Mouse (Mus musculus) heart, embryonic 11.5 days (tissue): ENCODE measurements at regions not wholly inside any gene's neighbourhood (a gene's known extent, or its start where the extent isn't known, plus 50 kb on each side); places are given as distances from the start of the nearest gene placed in this dataset.

Experiments used
- ATAC-seq: fragments of 200-750 bp; cut with Nextera tagmentation; replicated peaks from 2 replicates; pipeline ENCODE4 v1.8.0; 2017; ENCODE audit warnings: moderate library complexity; ENCODE audit not compliant: insufficient number of reproducible peaks, low FRiP score, low TSS enrichment
- H3K27ac ChIP-seq: fragments of 300-500 bp; sonication (generic); 2 replicates; pipeline ENCODE4 v1.5.1; 2014; ENCODE audit warnings: mild to moderate bottlenecking, low read depth, low read length
- H3K27me3 ChIP-seq: fragments of 300-500 bp; sonication (generic); 2 replicates; pipeline ENCODE4 v1.6.1; 2014; ENCODE audit warnings: mild to moderate bottlenecking, low read length, mixed read lengths; ENCODE audit not compliant: control insufficient read depth, insufficient read depth
- H3K36me3 ChIP-seq: fragments of 300-500 bp; sonication (generic); 2 replicates; pipeline ENCODE4 v1.6.1; 2014; ENCODE audit warnings: mild to moderate bottlenecking, low read length, moderate library complexity, mixed read lengths; ENCODE audit not compliant: control insufficient read depth, insufficient read depth
- H3K4me1 ChIP-seq: fragments of 300-500 bp; sonication (generic); 2 replicates; pipeline ENCODE4 v1.6.1; 2014; ENCODE audit warnings: low read length; ENCODE audit not compliant: control insufficient read depth, insufficient read depth
- H3K4me2 ChIP-seq: fragments of 300-500 bp; sonication (generic); 2 replicates; pipeline ENCODE4 v1.6.1; 2014; ENCODE audit warnings: mild to moderate bottlenecking, moderate library complexity
- H3K4me3 ChIP-seq: fragments of 300-500 bp; sonication (generic); 2 replicates; pipeline ENCODE4 v1.5.1; 2014; ENCODE audit warnings: low read depth, low read length
- H3K9ac ChIP-seq: fragments of 300-500 bp; sonication (generic); 2 replicates; pipeline ENCODE4 v1.6.1; 2014; ENCODE audit warnings: mild to moderate bottlenecking, low read depth, low read length, moderate library complexity
- H3K9me3 ChIP-seq: fragments of 300-500 bp; sonication (generic); replicated peaks from 2 replicates; pipeline ENCODE4 v1.6.1; 2016; ENCODE audit warnings: low read length; ENCODE audit not compliant: control insufficient read depth
- WGBS: fragments of 180-500 bp; shearing (Covaris S2); extraction: QIAGEN DNeasy Blood & Tissue Kit; methylation state at CpG from one replicate; pipeline ENCODE4 v1.1.7; 2014; ENCODE audit not compliant: insufficient replicate concordance; 5-methylcytosine and 5-hydroxymethylcytosine counted together

GRCm38 (mm10) chr14:99687062-99687806 is 388.7 kb downstream of the Klf5 start:
- Histone ChIP-seq H3K27me3 (no peaks in the 10 kb centered on the region), H3K4me1 (no peaks in the 10 kb centered on the region), H3K9ac (no peak overlapping the region), H3K4me3 (no peak overlapping the region), H3K9me3 (no peaks in the 10 kb centered on the region), H3K36me3 (no peaks in the 10 kb centered on the region), H3K27ac (no peak overlapping the region), H3K4me2 (no peak overlapping the region)
- WGBS = 83% methylated on average over 8 of the region's 8 CpGs
- no peak for ATAC-seq

- Histone ChIP-seq H3K4me2 (no peak overlapping the region), H3K4me1 (no peaks in the 10 kb centered on the region), H3K27ac (no peak overlapping the region), H3K4me3 (no peak overlapping the region), H3K27me3 (no peaks in the 10 kb centered on the region), H3K36me3 (no peaks in the 10 kb centered on the region), H3K9ac (no peak overlapping the region), H3K9me3 (no peaks in the 10 kb centered on the region)
- no peak for ATAC-seq
- 83% methylated on average over 4 of the region's 4 CpGs for WGBS
Measured at GRCm38 (mm10) chr14:99688415-99688814, 389.9 kb downstream of the Klf5 start.

- Histone ChIP-seq H3K4me1 (no peaks in the 10 kb centered on the region), H3K4me3 (no peak overlapping the region), H3K9ac (no peak overlapping the region), H3K27ac (no peak overlapping the region), H3K27me3 (no peaks in the 10 kb centered on the region), H3K36me3 (no peaks in the 10 kb centered on the region), H3K4me2 (no peak overlapping the region), H3K9me3 (no peaks in the 10 kb centered on the region)
- no peak for ATAC-seq
- 85% methylated on average over 7 of the region's 7 CpGs for WGBS
Measured at GRCm38 (mm10) chr14:99696301-99696700, 397.8 kb downstream of the Klf5 start.

- Histone ChIP-seq H3K4me2 (no peak overlapping the region), H3K9me3 (no peaks in the 10 kb centered on the region), H3K9ac (no peak overlapping the region), H3K4me1 (no peaks in the 10 kb centered on the region), H3K4me3 (no peak overlapping the region), H3K27ac (no peak overlapping the region), H3K27me3 (no peaks in the 10 kb centered on the region), H3K36me3 (no peaks in the 10 kb centered on the region)
- WGBS = 63% methylated on average over 2 of the region's 2 CpGs
- ATAC-seq = no peak
Measured at GRCm38 (mm10) chr14:99699545-99699944, 401.1 kb downstream of the Klf5 start.

- Histone ChIP-seq H3K36me3 (no peaks in the 10 kb centered on the region), H3K27me3 (no peaks in the 10 kb centered on the region), H3K4me1 (no peaks in the 10 kb centered on the region), H3K4me3 (no peak overlapping the region), H3K4me2 (no peak overlapping the region), H3K9ac (no peak overlapping the region), H3K27ac (no peak overlapping the region), H3K9me3 (no peaks in the 10 kb centered on the region)
- ATAC-seq = no peak
- 72% methylated on average over 10 of the region's 10 CpGs for WGBS
Measured at GRCm38 (mm10) chr14:99706004-99706403, 407.5 kb downstream of the Klf5 start.

GRCm38 (mm10) chr14:99708066-99708465 is 409.6 kb downstream of the Klf5 start:
- Histone ChIP-seq H3K27ac (no peak overlapping the region), H3K27me3 (no peaks in the 10 kb centered on the region), H3K4me2 (no peak overlapping the region), H3K9me3 (no peaks in the 10 kb centered on the region), H3K4me1 (no peaks in the 10 kb centered on the region), H3K4me3 (no peak overlapping the region), H3K36me3 (no peaks in the 10 kb centered on the region), H3K9ac (no peak overlapping the region)
- ATAC-seq = no peak
- WGBS = 72% methylated on average over 2 of the region's 2 CpGs

- ATAC-seq = no peak
- WGBS = 45% methylated on average over 2 of the region's 2 CpGs
- H3K27ac ChIP-seq = no peak overlapping the region
Measured at GRCm38 (mm10) chr14:99709764-99710163, 411.3 kb downstream of the Klf5 start.

GRCm38 (mm10) chr14:99710656-99711177 is 412.2 kb downstream of the Klf5 start:
- H3K36me3 ChIP-seq = no peaks in the 10 kb centered on the region
- no peak overlapping the region for H3K9ac ChIP-seq
- ATAC-seq = no peak
- WGBS = 85% methylated on average over 12 of the region's 12 CpGs
- no peak overlapping the region for H3K27ac ChIP-seq
- H3K9me3 ChIP-seq = no peaks in the 10 kb centered on the region
- no peaks in the 10 kb centered on the region for H3K27me3 ChIP-seq
- H3K4me3 ChIP-seq = no peak overlapping the region
- no peak overlapping the region for H3K4me2 ChIP-seq
- H3K4me1 ChIP-seq = no peaks in the 10 kb centered on the region

More at GRCm38 (mm10) chr14:99709764-99710163, 411.3 kb downstream of the Klf5 start:
- Histone ChIP-seq H3K9ac (no peak overlapping the region), H3K36me3 (no peaks in the 10 kb centered on the region), H3K9me3 (no peaks in the 10 kb centered on the region), H3K27me3 (no peaks in the 10 kb centered on the region), H3K4me2 (no peak overlapping the region), H3K4me3 (no peak overlapping the region), H3K4me1 (no peaks in the 10 kb centered on the region)

- H3K9ac ChIP-seq = no peak overlapping the region
- no peak overlapping the region for H3K4me3 ChIP-seq
- no peak overlapping the region for H3K4me2 ChIP-seq
- WGBS = 80% methylated on average over 7 of the region's 7 CpGs
- no peaks in the 10 kb centered on the region for H3K9me3 ChIP-seq
- H3K36me3 ChIP-seq = no peaks in the 10 kb centered on the region
- no peak overlapping the region for H3K27ac ChIP-seq
- no peaks in the 10 kb centered on the region for H3K4me1 ChIP-seq
- ATAC-seq = no peak
- no peaks in the 10 kb centered on the region for H3K27me3 ChIP-seq
Measured at GRCm38 (mm10) chr14:99712624-99713023, 414.1 kb downstream of the Klf5 start.
